Mouse (Mus musculus) heart, postnatal 0 days (tissue): ENCODE results near the gene BC048679. TPM values are rescaled to one million over a fixed set of nuclear protein-coding genes. Genes with fewer than 3 reads are reported as not detected.

ENCODE experiments used
- ATAC-seq: fragments of 200-750 bp; cut with Nextera tagmentation; 2 replicates; pipeline ENCODE4 v1.8.0; 2017; ENCODE audit warnings: low read depth, moderate number of reproducible peaks, moderate library complexity; ENCODE audit not compliant: insufficient read depth
- DNase-seq: peaks from one replicate; pipeline ENCODE4 v3.0.0-alpha.2; 2016; ENCODE audit warnings: low spot score
- H3K27ac ChIP-seq: fragments of 300-500 bp; sonication (generic); 2 replicates; pipeline ENCODE4 v1.5.1; 2014; ENCODE audit warnings: low read depth, mild to moderate bottlenecking
- H3K27me3 ChIP-seq: fragments of 300-500 bp; sonication (generic); 2 replicates; pipeline ENCODE4 v1.6.1; 2014; ENCODE audit warnings: low read length, mixed read lengths; ENCODE audit not compliant: control insufficient read depth, insufficient read depth
- H3K36me3 ChIP-seq: fragments of 300-500 bp; sonication (generic); replicated peaks from 2 replicates; pipeline ENCODE4 v1.6.1; 2014; ENCODE audit warnings: low read length, mixed read lengths; ENCODE audit not compliant: control insufficient read depth, insufficient read depth
- H3K4me1 ChIP-seq: fragments of 300-500 bp; sonication (generic); 2 replicates; pipeline ENCODE4 v1.6.1; 2014; ENCODE audit warnings: antibody characterized with exemption; ENCODE audit not compliant: control insufficient read depth, insufficient read depth
- H3K4me2 ChIP-seq: fragments of 300-500 bp; sonication (generic); 2 replicates; pipeline ENCODE4 v1.6.1; 2014; ENCODE audit warnings: low read depth, mild to moderate bottlenecking, low read length, moderate library complexity
- H3K4me3 ChIP-seq: fragments of 300-500 bp; sonication (generic); 2 replicates; pipeline ENCODE4 v1.5.1; 2014; ENCODE audit warnings: low read depth, low read length
- H3K9ac ChIP-seq: fragments of 300-500 bp; sonication (generic); replicated peaks from 2 replicates; pipeline ENCODE4 v1.6.1; 2014; ENCODE audit warnings: low read depth, low read length, mixed read lengths
- H3K9me3 ChIP-seq: fragments of 300-500 bp; sonication (generic); replicated peaks from 2 replicates; pipeline ENCODE4 v1.6.1; 2016; ENCODE audit warnings: low read length; ENCODE audit not compliant: control insufficient read depth
- CTCF ChIP-seq: IDR thresholded peaks from 2 replicates; pipeline ENCODE4 v1.5.1; 2016; ENCODE audit warnings: antibody characterized with exemption, control low read depth, low read depth
- EP300 ChIP-seq: IDR thresholded peaks from 2 replicates; pipeline ENCODE4 v1.6.1; 2016; ENCODE audit warnings: antibody characterized with exemption, low read depth
- WGBS: fragments of 180-500 bp; shearing (Covaris S2); extraction: QIAGEN DNeasy Blood & Tissue Kit; methylation state at CpG from one replicate; pipeline ENCODE4 v1.1.7; 2014; 5-methylcytosine and 5-hydroxymethylcytosine counted together
- polyA plus RNA-seq: library from polyadenylated mRNA; unstranded; fragments of >200 nt; fragmentation: Nextera tagmentation; extraction: Ambion mirVana; gene quantifications from 2 replicates; pipeline ENCODE4 v1.2.1, GENCODE M21; 2015
- total RNA-seq: library from RNA; depleted of rRNA; stranded (reverse); fragments of >200 nt; gene quantifications from 2 replicates; pipeline ENCODE4 v1.2.3, GENCODE M21; 2014; ENCODE audit warnings: low replicate concordance; rRNA removed

The BC048679 gene
- total RNA-seq (not detected in 2 replicates), polyA plus RNA-seq (not detected in 2 replicates)

- 40% methylated on average over 7 of the region's 7 CpGs for WGBS
- DNase-seq (no peak), ATAC-seq (no peak)
- Histone ChIP-seq H3K4me2 (no peak within 1 kb of the TSS), H3K27ac (no peak within 1 kb of the TSS), H3K4me3 (no peak within 1 kb of the TSS), H3K27me3 (peaks cover 23% of the 10 kb centered on the region), H3K4me1 (no peaks in the 10 kb centered on the region), H3K9ac (no peak within 1 kb of the TSS), H3K9me3 (no peaks in the 10 kb centered on the region), H3K36me3 (no peaks in the 10 kb centered on the region)
- TF ChIP-seq EP300 (no peak), CTCF (no peak)
Measured at GRCm38 (mm10) chr7:81498181-81498580, at the start of gene BC048679. BC048679 (minus strand) TSS chr7:81498281.

- Histone ChIP-seq H3K9ac (no peak overlapping the region), H3K4me1 (no peaks in the 10 kb centered on the region), H3K27me3 (no peaks in the 10 kb centered on the region), H3K9me3 (no peaks in the 10 kb centered on the region), H3K4me3 (no peak overlapping the region), H3K36me3 (peaks cover 88% of the 10 kb centered on the region), H3K4me2 (no peak overlapping the region), H3K27ac (no peak overlapping the region)
- TF ChIP-seq CTCF (no peak), EP300 (no peak)
- WGBS = 84% methylated on average over 8 of the region's 8 CpGs
- DNase-seq (no peak), ATAC-seq (no peak)
Measured at GRCm38 (mm10) chr7:81542934-81543333, 44.9 kb upstream of the BC048679 start.

- Histone ChIP-seq H3K4me2 (no peak overlapping the region), H3K4me3 (no peak overlapping the region), H3K27ac (no peak overlapping the region), H3K9me3 (no peaks in the 10 kb centered on the region), H3K36me3 (peaks cover 88% of the 10 kb centered on the region), H3K9ac (no peak overlapping the region), H3K4me1 (no peaks in the 10 kb centered on the region), H3K27me3 (no peaks in the 10 kb centered on the region)
- ATAC-seq (no peak), DNase-seq (no peak)
- WGBS = 78% methylated on average over 7 of the region's 7 CpGs
- TF ChIP-seq CTCF (no peak), EP300 (no peak)
Measured at GRCm38 (mm10) chr7:81541924-81542524, 43.9 kb upstream of the BC048679 start.

- 70% methylated on average over 1 of the region's 1 CpGs for WGBS
- no peak for TF ChIP-seq CTCF
- TF ChIP-seq EP300 = no peak
- Histone ChIP-seq H3K9ac (no peak overlapping the region), H3K27me3 (no peaks in the 10 kb centered on the region), H3K36me3 (peaks cover 90% of the 10 kb centered on the region), H3K4me1 (no peaks in the 10 kb centered on the region), H3K4me3 (no peak overlapping the region), H3K27ac (no peak overlapping the region), H3K9me3 (no peaks in the 10 kb centered on the region), H3K4me2 (no peak overlapping the region)
- no peak for DNase-seq
- ATAC-seq = no peak
Measured at GRCm38 (mm10) chr7:81540999-81541398, 42.9 kb upstream of the BC048679 start.

- TF ChIP-seq CTCF (no peak), EP300 (no peak)
- Histone ChIP-seq H3K4me3 (no peak overlapping the region), H3K36me3 (peaks cover 90% of the 10 kb centered on the region), H3K4me2 (no peak overlapping the region), H3K9ac (no peak overlapping the region), H3K27ac (no peak overlapping the region), H3K9me3 (no peaks in the 10 kb centered on the region), H3K4me1 (no peaks in the 10 kb centered on the region), H3K27me3 (no peaks in the 10 kb centered on the region)
- 31% methylated on average over 2 of the region's 2 CpGs for WGBS
- DNase-seq = no peak
- ATAC-seq = no peak
Measured at GRCm38 (mm10) chr7:81539565-81539964, 41.5 kb upstream of the BC048679 start.

- no peaks in the 10 kb centered on the region for H3K9me3 ChIP-seq
- no peak overlapping the region for H3K4me3 ChIP-seq
- WGBS = 70% methylated on average over 2 of the region's 2 CpGs
- no peak overlapping the region for H3K27ac ChIP-seq
- ATAC-seq = no peak
- H3K36me3 ChIP-seq = peaks cover 93% of the 10 kb centered on the region
- no peak for DNase-seq
- no peaks in the 10 kb centered on the region for H3K27me3 ChIP-seq
- H3K4me1 ChIP-seq = no peaks in the 10 kb centered on the region
- no peak overlapping the region for H3K9ac ChIP-seq
- no peak for TF ChIP-seq EP300
- no peak for TF ChIP-seq CTCF
- H3K4me2 ChIP-seq = no peak overlapping the region
Measured at GRCm38 (mm10) chr7:81538070-81538675, 40.1 kb upstream of the BC048679 start.
